In the genomic region with DNA sequence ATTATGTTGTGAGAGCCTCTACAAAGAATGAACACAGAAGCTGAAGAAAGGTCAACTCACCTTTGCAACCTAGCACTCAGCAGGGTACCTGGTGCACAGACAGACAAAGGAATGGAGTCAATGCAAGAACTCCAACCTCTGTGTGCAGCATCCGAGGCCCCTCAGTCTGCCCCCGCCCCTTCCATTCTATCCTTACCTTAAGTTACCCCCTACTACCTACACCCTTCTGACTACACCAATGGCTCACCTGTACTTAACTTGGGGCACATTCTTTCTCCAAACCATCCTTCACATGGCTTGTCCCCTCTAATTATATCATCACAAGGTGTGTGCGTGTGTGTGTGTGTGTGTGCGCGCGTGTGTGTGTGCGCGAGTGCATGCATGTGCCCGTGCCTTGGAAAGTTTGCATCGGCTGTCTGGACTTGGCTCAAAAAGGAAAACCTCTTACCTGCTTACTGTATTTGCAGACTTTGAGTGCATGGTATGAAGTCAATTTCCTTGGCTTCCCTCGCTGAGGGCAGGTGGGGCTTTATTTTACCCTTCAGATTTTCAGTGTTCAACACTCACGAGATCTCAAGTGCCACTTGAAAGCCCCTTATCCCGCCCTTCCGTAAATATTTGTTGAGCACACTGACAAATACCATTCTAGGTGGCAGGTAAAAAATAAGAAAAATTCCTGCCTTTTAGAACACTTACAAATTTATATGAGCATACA, we compare ENCODE assay signal across 31 mouse cellular contexts.
DNase-seq lines count a peak whose midpoint lies in the region; ATAC-seq and TF ChIP-seq lines count a peak whose summit lies in the region.
"Had no signal": no experiment of that assay in that cellular context is flagged by ENCODE, and none has a peak within 500 bp of the region (broad histone marks: within the 10 kb centered on the region; RNA-seq: fewer than 3 reads in every experiment).

No protein-coding gene starts in this region.

- no peak overlapping the region for H3K4me3 ChIP-seq in embryonic facial prominence, embryonic 14.5 days (ENCODE audit: low read depth, low read length)
- no peak overlapping the region for H3K4me3 ChIP-seq in lung, embryonic 15.5 days
- no peak overlapping the region for H3K4me3 ChIP-seq in intestine, postnatal 0 days (ENCODE audit: low read depth, low read length)
- H3K4me3 ChIP-seq: forebrain, embryonic 13.5 days; heart, embryonic 12.5 days; hindbrain, embryonic 10.5 days; hindbrain, embryonic 15.5 days; limb, embryonic 10.5 days; limb, embryonic 15.5 days; liver, embryonic 13.5 days; neural tube, embryonic 15.5 days; stomach, embryonic 15.5 days had no signal

- H3K27ac ChIP-seq in embryonic facial prominence, embryonic 14.5 days (replicated peaks; ENCODE audit: low read depth, low read length), result 0 out of 2 replicates have a peak overlapping the region, but pooled peaks have one; percentile 49
- H3K27ac ChIP-seq in lung, embryonic 15.5 days, result peak overlapping the region; percentile 83
- no peak overlapping the region for H3K27ac ChIP-seq in intestine, postnatal 0 days (ENCODE audit: low read depth, low read length)
- H3K27ac ChIP-seq: forebrain, embryonic 13.5 days; hindbrain, embryonic 10.5 days; hindbrain, embryonic 15.5 days; neural tube, embryonic 15.5 days; stomach, embryonic 15.5 days had no signal

- no peak overlapping the region for H3K9ac ChIP-seq in embryonic facial prominence, embryonic 14.5 days (ENCODE audit: low read depth, low read length)
- H3K9ac ChIP-seq in lung, embryonic 15.5 days, result no peak overlapping the region
- H3K9ac ChIP-seq in intestine, postnatal 0 days (ENCODE audit: low read depth, low read length), result no peak overlapping the region
- H3K9ac ChIP-seq: forebrain, embryonic 13.5 days; heart, embryonic 12.5 days; hindbrain, embryonic 15.5 days; limb, embryonic 15.5 days; liver, embryonic 13.5 days; neural tube, embryonic 15.5 days; stomach, embryonic 15.5 days had no signal

- no peaks in the 10 kb centered on the region for H3K36me3 ChIP-seq in embryonic facial prominence, embryonic 14.5 days (ENCODE audit: control insufficient read depth, insufficient read depth, low read length)
- H3K36me3 ChIP-seq in lung, embryonic 15.5 days, result no peaks in the 10 kb centered on the region
- H3K36me3 ChIP-seq in intestine, postnatal 0 days (ENCODE audit: control insufficient read depth, insufficient read depth), result peaks cover 5% of the 10 kb centered on the region; the same call in 1 of the 2 replicates
- H3K36me3 ChIP-seq: heart, embryonic 12.5 days; hindbrain, embryonic 10.5 days; hindbrain, embryonic 15.5 days; limb, embryonic 10.5 days; limb, embryonic 15.5 days; liver, embryonic 13.5 days; neural tube, embryonic 15.5 days; stomach, embryonic 15.5 days had no signal

- peaks cover 40% of the 10 kb centered on the region for H3K4me1 ChIP-seq in embryonic facial prominence, embryonic 14.5 days (ENCODE audit: control insufficient read depth, insufficient read depth, low read length)
- H3K4me1 ChIP-seq in lung, embryonic 15.5 days, result peaks cover 68% of the 10 kb centered on the region
- no peaks in the 10 kb centered on the region for H3K4me1 ChIP-seq in intestine, postnatal 0 days (replicated peaks; ENCODE audit: control insufficient read depth, insufficient read depth, low read length)

- no peaks in the 10 kb centered on the region for H3K9me3 ChIP-seq in embryonic facial prominence, embryonic 14.5 days (ENCODE audit: control insufficient read depth, low read length)
- no peaks in the 10 kb centered on the region for H3K9me3 ChIP-seq in lung, embryonic 15.5 days
- no peaks in the 10 kb centered on the region for H3K9me3 ChIP-seq in intestine, postnatal 0 days (ENCODE audit: control insufficient read depth)
- H3K9me3 ChIP-seq: forebrain, embryonic 13.5 days; heart, embryonic 12.5 days; hindbrain, embryonic 10.5 days; hindbrain, embryonic 15.5 days; limb, embryonic 10.5 days; limb, embryonic 15.5 days; liver, embryonic 13.5 days; neural tube, embryonic 15.5 days; stomach, embryonic 15.5 days had no signal

- WGBS in embryonic facial prominence, embryonic 14.5 days, result 94% methylated on average over 14 of the region's 14 CpGs
- 69% methylated on average over 14 of the region's 14 CpGs for WGBS in lung, embryonic 15.5 days
- 86% methylated on average over 14 of the region's 14 CpGs for WGBS in intestine, postnatal 0 days

- H3K27me3 ChIP-seq in embryonic facial prominence, embryonic 14.5 days (replicated peaks; ENCODE audit: control insufficient read depth, insufficient read depth, low read length), result no peaks in the 10 kb centered on the region
- H3K27me3 ChIP-seq in lung, embryonic 15.5 days, result no peaks in the 10 kb centered on the region
- no peaks in the 10 kb centered on the region for H3K27me3 ChIP-seq in intestine, postnatal 0 days (replicated peaks; ENCODE audit: control insufficient read depth, insufficient read depth, low read length)
- H3K27me3 ChIP-seq: forebrain, embryonic 13.5 days; heart, embryonic 12.5 days; hindbrain, embryonic 15.5 days; limb, embryonic 15.5 days; liver, embryonic 13.5 days; neural tube, embryonic 15.5 days; stomach, embryonic 15.5 days had no signal

- H3K4me2 ChIP-seq in embryonic facial prominence, embryonic 14.5 days (ENCODE audit: low read depth, low read length), result no peak overlapping the region
- peak overlapping the region; percentile 23; the same call in 1 of the 2 replicates for H3K4me2 ChIP-seq in lung, embryonic 15.5 days
- no peak overlapping the region for H3K4me2 ChIP-seq in intestine, postnatal 0 days (replicated peaks; ENCODE audit: low read depth)
- H3K4me2 ChIP-seq: forebrain, embryonic 13.5 days; heart, embryonic 12.5 days; hindbrain, embryonic 15.5 days; limb, embryonic 15.5 days; liver, embryonic 13.5 days; neural tube, embryonic 15.5 days; stomach, embryonic 15.5 days had no signal

- no peak for TF ChIP-seq CTCF in intestine, postnatal 0 days (IDR thresholded peaks at IDR 0.05; ENCODE audit: low read depth)

- peak; percentile 24 for DNase-seq in R1 (ENCODE audit: low read depth, low spot score)
- DNase-seq in embryonic facial prominence, embryonic 14.5 days (ENCODE audit: low spot score), result no peak
- peak; percentile 86 for DNase-seq in lung, postnatal 25 days (ENCODE audit: low spot score)
- no peak for DNase-seq in adrenal gland, postnatal 4 days (ENCODE audit: low spot score in 2 of 2)
- DNase-seq in kidney, adult 11 months, result no peak
- DNase-seq: adrenal gland, adult 2 months; adrenal gland, postnatal 36 days; B cell, adult 2 months; cerebellum, adult 8-10 months; cerebellum, postnatal 25 days; gastrocnemius, postnatal 14 days; heart, adult 18-20 months; kidney, adult 9 months; kidney, postnatal 10 days; layer of hippocampus, adult 9-11 months; liver, embryonic 13.5 days; midbrain, embryonic 14.5 days; retina, postnatal 1 day; right cerebral cortex, postnatal 14 days had no signal

- no peak for ATAC-seq in embryonic facial prominence, embryonic 14.5 days (ENCODE audit: low read depth)
- peak; percentile 71 for ATAC-seq in lung, embryonic 15.5 days (ENCODE audit: borderline replicate concordance, extremely low read depth, low FRiP score, low TSS enrichment)
- no peak for ATAC-seq in intestine, postnatal 0 days
- ATAC-seq: activated CD4-positive, CD25-positive, alpha-beta regulatory T cell, adult 4 months; forebrain, embryonic 13.5 days; inflammation-experienced regulatory T-cells, adult 6 months had no signal

Comparison
In these comparisons a context has a peak if more than half of its experiments do, and no peak if none do; other contexts are left out.
1. DNase-seq: peak in R1 (single experiment) and lung, postnatal 25 days (single experiment); none in embryonic facial prominence, embryonic 14.5 days (single experiment), adrenal gland, postnatal 4 days (0 of 2) and kidney, adult 11 months (single experiment).